Mouse (Mus musculus) heart, postnatal 10 days (tissue): Measurements from ENCODE around the gene Sos1. TPM values are rescaled to one million over a fixed set of nuclear protein-coding genes. Genes with fewer than 3 reads are reported as not detected.

Experiments used
- total RNA-seq, 2 experiments: library from RNA; stranded (reverse); gene quantifications; 2 replicates each; pipeline ENCODE4 v1.2.3; 2021

Sos1 gene
- total RNA-seq, 2 experiments from 2014 or later, result 16.2 to 17.9 TPM

Other genes with a start within 250 kb of the Sos1 start
- gene Morn2, start 190.2 kb downstream of the Sos1 start, total RNA-seq, result 10 to 100 TPM in 1 of 2 experiments, 1 to 10 TPM in 1; 9.9 to 12.0 TPM
- gene Dhx57, start 190.0 kb downstream of the Sos1 start, total RNA-seq, result 1 to 10 TPM; 7.5 to 8.7 TPM
- 1 to 10 TPM in 1 of 2 experiments, under 1 TPM in 1; 0.86 to 1.6 TPM for gene Arhgef33, start 173.0 kb downstream of the Sos1 start, total RNA-seq
- gene Gm10190, start 106.9 kb downstream of the Sos1 start, total RNA-seq, result 1 to 10 TPM; 1.1 to 2.5 TPM
- gene Cdkl4, start 97.4 kb upstream of the Sos1 start, total RNA-seq, result not detected
- 10 to 100 TPM; 43.1 to 46.3 TPM for gene Map4k3, start 248.0 kb upstream of the Sos1 start, total RNA-seq